Mouse (Mus musculus): Measurements from ENCODE around the gene Six4. TPM values are rescaled to one million over a fixed set of nuclear protein-coding genes. Genes with fewer than 3 reads are reported as not detected.
"Not testable (repeated sequence)": the region's sequence is repeated elsewhere in the genome, so short reads cannot be mapped to it uniquely, and the experiment has no call there.

Six4 gene
- 1 to 10 TPM in 1 of 2 experiments, under 1 TPM in 1; 0.95 to 1.4 TPM for total RNA-seq (2021)
- long read RNA-seq, experiment 1: 0 reads
- long read RNA-seq, experiment 2, partial matches to known transcripts: 0 of 1 reads
- long read RNA-seq, experiment 2, other reads (novel, unspliced or antisense): 1 of 1 reads

DNA sequence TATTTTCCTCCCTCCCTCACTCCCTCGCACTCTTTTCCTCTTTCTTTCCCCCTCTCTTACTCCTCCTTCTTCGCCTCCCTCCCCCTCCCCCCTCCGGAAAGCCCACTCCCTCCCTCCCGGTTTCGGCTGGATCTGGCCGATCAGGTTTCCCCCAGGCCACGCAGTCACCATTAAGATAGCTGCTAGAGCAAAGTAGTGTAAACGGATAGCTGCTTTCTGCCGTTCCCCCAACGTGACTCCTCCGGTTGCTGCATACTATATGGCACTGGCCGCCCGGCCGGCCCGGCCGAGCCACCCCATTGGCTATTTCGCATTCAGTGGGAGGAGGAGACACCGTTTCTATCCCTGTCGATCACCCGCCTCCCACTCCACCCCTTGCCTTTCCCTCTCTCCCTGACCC lies at the start of gene Six4:
Six4 (minus strand) TSS at position 261 of the 400 bp plus-strand sequence.
- DNase-seq: peak; percentile 82 to 85

DNA sequence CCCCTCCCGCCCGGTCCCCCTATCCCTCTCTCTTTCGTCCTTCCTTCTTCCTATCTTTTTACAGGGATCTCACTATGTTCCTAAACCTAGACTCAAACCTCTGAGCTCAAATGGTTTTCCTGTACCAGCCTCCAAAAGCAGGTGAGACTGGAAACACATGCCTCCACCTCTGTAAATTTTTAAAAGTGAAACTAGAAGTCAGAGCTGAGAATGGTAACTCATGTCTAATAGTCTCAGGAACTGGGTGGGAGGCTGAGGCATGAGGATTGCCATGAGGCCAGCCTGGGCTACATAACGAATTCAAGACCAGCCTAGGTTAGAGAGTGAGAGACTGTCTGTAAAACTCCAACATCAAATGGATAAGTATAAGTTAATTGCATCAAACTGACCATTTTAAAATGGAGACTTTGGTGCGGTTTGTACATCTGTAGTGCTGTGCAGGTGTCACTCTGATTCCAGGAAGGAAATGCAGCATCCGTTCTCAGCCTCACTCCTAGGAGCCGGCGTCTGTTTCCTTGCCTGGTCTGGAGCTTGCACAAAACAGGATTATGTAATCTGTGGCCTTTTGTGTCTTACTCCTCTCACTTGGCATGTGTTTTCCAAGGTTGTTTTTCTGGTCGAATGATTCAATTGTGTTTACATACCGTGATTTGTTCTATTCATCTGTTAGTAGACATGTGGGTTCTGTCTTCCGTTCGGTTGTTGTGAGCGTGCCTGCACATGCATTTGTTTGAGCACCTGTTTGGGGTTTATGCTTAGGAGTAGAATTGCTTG lies 49.3 kb upstream of the Six4 start:
- DNase-seq: peak; percentile 34 to 40

DNA sequence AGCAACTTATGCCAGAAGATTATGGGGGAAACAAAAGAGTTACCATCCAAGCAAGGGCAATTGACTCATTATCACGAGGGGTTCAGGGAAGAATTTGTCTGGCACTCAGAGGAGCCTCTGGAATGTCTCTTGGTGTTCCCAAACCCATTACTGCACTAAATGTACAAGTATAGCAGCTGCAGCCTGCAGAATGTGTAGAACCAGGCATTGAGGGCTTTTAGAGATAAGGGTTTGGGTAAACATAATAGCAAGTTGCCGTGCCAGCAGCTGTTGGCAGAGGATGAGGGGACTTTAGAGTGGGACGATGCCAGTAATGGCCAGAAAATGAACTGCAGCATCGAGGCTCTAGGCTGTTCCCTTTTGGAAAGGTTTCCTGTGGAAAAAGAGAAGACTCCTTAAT lies 47.1 kb upstream of the Six4 start:
- peak in 1 of 2 experiments; percentile 20 for DNase-seq

DNA sequence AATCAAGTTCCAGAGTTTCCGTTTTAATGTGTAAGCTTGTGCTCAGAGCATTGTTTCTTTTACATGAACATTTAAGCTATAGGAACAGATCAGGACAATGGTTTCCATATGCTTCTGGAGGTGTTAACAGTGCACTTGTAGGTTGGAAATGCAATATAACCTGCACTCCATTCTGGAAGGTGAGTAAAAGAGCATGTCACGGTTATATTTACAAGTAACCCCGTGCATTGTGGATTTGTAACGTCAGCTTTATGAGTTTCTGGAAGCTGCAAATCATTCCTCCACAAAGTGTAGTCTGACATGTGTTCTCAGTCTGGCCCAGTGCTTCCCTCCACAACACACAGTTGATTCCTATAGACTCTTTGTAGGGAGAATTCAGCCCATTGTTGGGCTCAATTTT lies 40.9 kb upstream of the Six4 start:
- DNase-seq: no peak

DNA sequence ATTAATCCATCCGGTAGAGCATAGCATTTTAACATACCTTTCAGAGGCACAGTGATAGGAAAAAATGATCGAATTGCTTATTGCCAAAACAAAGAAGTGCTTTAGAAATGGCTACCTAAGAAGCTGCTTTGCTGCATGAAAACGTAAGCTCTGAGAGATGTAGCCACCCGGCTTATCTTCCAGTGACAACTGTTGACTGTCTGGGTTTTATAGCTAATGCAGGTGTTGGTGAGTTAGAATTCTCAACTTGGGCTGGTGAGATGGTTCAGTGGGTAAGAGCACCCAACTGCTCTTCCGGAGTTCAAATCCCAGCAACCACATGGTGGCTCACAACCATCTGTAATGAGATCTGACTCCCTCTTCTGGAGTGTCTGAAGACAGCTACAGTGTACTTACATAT lies 37.8 kb upstream of the Six4 start:
- not testable (repeated sequence) for DNase-seq

DNA sequence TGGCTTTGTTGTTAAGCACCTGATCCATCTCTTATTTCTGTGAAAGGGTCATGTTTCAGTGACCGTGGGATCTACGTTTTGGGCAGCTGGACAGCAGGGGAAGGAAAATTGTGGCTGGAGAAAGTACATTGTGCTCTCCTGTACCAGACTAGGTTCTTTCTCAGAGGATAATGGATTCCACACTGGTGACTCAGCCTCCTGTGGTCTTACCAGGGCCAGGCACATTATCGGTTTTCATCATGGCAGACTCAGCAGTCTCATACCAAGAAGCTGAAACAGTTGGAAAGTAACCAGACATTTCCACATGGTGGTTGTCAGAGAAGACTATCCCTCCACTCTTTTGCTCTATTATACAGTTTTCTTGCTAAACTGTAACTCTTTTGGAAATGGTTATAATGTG lies 34.0 kb upstream of the Six4 start:
- DNase-seq: peak in 1 of 2 experiments; percentile 35

DNA sequence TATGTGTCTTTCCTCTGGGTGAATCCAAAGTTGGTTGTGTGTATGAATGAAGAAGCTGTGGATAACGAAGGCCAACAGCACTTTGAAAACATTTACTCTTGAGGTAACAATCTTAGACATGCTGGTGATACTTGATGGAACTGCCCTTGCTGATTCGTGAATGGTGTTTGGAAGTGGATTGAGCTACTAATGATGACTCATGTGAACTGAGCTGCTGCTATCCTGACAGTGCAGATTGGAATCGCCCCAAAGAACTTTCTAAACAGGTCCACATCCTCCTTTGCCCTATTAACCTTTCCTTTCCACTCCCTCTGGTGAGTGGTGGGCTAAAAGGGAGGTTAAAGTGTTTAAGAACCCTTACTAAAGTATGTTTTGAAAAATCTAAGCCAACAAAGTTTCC lies 27.5 kb upstream of the Six4 start:
- DNase-seq: no peak

DNA sequence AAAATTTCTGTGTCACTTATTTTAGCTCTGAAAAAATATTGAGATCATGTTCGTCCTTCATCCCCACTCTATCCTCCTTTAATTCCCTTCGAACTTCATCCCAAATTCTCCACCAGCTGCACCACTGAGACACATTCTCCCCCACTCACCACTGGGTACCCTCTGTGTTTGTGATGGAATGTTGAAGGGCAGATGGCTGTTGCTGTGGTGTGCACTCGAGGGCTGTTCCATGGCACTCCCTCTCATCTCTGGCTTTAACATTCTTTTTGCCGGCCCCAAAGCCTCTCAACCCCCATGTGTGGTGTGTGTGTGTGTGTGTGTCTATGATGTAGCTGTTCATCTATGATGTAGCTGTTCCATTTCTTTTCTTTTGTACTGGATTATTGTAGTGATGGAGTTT lies 12.0 kb upstream of the Six4 start:
- no peak for DNase-seq

DNA sequence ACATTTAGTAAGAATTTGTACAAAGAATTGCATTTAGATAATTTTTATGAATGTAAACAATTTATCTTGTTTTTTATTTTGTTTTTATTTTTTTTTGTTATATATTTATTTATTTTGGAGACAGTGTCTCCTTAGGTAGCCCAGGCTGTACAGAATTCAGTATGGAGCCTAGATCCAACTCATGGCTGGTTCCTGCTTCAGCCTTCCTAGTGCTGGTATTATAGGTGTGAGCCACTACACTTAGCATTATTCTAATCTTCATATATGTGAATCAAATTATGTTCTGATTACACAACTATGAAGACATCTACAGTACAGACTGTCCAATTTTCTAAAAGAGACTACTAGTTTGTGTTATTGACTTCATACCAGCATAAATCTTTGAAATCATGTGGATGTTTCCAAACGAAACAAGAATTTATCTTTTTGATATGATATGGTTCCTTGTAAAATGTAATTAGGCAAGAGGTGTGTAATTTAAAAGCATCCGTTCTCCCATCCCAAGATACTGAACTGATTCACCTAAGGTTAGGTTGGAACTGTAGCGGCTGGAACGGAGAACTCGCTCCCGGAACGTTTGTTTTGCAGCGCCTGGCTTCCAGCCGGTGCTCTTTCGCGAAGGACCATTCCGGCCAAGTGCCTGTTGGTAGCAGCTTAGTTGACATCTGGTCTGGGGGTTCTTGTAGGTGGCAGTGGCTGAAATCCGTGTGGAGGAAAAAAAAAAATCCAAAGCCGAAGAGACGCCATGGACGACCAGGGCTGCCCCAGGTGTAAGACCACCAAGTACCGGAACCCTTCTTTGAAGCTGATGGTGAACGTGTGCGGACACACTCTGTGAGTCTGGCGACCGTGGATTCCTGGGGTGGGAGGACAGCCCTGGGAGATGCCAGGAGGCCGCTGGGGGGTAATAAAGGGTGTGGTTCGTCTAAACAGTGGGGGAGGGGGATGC lies 10.1 kb upstream of the Six4 start, which contains the start of gene Mnat1:
Mnat1 (plus strand) TSS at position 625 of the 949 bp plus-strand sequence.
- DNase-seq: peak; percentile 83

DNA sequence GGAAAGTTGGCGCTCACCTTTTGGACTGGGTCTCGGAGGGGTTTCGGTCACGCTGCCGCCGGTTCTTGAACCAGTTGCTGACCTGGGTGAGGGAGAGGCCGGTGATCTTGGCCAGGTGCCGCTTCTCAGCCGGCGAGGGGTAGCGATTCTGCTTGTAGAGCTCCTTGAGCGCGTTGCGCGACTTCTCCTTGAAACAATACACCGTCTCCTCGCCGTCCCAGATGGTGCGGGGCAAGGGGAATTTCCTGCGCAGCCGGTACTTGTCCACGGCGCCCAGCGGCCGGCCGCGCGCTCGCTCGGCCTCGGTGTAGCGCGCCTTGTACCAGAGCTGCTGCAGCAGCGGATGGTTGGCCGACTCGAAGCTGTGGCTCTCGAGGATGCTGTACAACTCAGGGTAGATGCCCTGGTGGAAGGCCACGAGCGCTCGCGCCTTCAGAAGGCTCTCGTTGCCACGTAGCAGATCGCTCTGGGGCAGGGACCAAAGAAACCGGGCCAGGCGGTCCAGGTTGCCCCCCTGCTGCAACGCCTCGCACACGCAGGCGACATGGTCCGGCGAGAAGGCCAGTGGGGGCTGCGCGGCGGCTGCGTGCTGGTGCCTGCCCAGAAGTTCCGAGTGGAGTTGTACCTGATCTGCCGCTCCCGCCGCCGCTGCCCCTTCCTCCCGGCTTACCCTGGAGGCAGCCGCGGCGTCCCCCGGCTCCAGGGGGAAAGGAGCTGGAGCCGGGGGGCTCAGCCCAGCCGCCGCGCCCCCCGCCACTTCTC lies 749 bp downstream of the Six4 start:
- peak; percentile 38 to 60 for DNase-seq

DNA sequence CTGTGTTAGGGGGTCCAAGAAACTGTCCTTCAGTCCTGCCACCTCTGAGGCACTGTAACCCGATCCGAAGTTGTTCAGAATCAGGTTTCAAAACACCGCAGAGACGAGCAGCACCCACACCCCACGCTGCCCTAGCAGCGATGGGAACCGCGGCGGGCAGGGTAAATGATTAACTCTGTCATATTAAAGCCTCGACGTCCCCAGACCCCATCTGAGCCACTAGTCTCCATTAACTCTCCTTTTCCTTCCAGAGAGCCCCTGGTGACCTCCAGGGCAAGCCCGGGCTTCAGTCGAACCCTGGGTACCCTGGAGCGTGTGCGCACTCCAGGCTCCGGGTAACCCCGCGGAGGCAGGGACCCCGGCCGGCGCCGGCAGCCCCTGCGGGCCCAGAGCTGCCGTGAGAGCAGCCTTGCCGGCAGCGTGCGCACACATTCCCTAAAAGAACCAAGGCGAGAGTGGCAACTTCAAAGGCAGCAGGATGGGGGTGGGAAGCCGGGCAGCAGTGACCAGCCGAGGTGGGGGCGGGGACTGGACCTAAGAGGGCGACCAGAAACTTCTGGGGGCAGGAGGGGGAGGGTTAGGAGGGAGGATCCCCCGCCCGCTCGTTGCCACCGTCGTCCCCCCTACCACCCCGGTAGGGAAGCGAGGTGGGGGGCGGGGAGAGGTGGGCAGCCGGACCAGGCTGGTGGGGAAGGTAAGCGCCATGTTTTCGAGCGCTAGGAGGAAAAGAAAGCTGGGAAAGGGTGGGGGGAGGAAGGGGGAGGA lies 1.5 kb downstream of the Six4 start:
- DNase-seq: peak; percentile 43 to 69

DNA sequence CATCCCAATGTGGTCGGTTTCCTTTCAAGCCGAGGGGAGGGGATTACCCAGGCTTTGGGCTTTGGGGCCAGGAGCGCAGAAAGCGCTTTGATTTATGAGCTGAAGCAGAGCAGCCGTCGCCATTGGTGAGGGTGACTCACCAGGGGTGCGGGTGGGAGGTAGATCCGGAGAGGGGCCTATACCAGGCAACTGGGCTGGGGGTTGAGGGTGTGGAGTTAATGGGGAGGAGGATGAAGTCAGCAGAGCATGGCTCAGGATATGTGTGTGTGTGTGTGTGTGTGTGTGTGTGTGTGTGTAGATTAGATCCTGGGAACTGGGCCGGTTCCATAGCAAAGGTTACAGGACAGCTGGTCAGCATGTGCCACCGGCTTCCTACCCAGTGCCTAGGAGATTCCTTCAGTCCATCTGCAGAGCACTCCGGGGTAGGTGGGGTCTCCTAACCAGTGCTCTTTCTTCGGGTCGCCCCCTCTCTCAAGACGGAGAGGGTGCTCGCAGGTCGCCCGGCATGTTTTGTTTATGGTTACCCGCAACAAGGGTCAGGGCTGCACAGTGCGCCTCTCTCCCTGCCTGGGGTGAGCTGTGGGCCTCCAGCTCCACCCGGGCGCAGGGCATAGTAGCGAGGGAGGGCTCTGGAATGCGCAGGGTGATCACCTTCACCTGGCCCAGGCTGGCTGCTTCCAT lies 2.7 kb downstream of the Six4 start:
- peak; percentile 56 to 61 for DNase-seq

DNA sequence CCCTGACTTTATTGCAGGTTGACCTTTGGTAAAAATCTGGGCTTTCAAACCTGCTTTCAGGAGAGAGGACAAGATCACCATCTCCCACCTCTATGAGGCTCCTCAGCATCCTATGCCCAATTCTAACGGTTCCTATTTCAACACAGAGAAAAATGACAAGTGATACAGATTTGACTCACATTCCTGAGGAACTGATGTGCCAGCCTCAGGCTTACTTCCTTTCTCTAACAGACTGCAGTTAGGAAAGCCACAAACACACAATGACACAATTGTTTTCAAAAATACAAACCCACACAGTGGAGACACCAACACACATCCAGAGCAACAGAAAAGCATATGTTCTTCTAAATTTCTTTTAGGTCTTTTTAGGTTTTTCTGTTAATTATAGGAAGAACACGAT lies 5.4 kb downstream of the Six4 start:
- no peak for DNase-seq

DNA sequence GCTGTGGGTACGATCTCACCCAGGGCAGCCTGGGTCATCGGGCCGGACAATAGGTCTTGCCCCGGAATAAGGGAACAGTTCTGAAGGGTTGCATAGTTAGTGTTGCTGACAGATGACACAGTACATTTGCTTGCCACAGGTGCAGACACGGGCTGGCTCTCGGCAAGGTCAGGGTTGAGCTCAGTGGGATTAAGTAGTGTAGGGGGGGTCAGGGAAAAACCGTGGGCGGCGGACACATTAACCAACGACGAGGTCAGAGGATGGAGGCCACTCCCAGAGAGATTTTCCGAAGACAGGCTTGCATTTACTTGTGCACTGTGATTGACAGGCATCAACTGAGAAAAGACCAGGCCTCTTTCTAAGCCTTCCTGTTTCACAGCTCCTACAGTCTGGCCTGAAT lies 9.5 kb downstream of the Six4 start:
- no peak for DNase-seq

DNA sequence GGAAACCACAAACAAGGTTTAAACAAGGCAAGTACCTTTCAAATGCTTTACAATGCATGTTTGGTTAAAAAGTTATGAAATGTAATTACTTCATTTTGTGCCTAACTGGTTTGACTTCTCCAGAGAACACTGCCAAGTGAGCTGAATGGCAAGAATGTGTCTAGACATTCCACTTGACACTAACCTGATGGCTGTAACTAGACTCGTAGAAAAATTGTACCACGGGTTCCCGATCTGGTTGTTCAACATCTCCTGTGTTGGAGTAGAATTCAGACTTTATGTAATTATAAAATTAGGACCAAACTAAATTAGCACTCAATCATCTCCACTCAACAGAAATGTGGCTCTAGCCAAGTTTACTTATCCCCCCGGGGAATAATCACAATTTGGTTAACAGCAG lies 14.7 kb downstream of the Six4 start:
- DNase-seq: no peak

DNA sequence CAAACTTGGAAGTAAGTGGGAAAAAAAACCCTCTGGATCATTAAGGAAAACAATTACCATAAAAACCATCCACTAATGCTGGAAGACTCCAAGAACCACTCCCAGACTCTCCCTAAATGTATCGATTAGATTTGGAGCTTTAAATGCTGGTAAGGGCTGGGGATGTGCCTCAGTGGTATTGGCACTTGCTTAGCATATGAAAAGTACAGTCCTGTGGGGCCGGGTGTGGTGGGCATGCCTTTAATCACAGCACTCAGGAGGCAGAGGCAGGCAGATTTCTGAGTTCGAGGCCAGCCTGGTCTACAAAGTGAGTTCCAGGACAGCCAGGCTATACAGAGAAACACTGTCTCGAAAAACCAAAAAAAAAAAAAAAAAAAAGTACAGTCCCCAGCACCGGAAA lies 17.1 kb downstream of the Six4 start:
- DNase-seq: not testable (repeated sequence)

DNA sequence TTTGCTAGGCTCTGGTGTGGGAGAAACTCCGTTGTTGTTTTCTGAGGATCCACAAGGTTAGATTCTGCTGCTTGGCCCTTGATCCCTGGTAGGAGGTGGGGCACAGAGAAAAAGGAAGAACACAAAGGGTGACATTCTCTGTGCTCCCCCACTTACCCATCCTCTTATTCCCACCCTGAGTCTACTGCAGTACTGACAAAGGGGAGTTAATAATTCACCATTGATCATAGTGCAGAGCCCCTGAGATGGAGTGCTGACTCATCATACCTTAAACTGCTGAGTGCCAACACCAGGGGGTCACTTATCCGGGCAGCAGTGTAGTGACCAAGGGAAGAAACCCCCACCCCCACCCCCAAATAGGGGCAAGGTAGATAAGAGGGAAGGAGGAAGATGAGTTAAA lies 18.7 kb downstream of the Six4 start:
- DNase-seq: no peak

DNA sequence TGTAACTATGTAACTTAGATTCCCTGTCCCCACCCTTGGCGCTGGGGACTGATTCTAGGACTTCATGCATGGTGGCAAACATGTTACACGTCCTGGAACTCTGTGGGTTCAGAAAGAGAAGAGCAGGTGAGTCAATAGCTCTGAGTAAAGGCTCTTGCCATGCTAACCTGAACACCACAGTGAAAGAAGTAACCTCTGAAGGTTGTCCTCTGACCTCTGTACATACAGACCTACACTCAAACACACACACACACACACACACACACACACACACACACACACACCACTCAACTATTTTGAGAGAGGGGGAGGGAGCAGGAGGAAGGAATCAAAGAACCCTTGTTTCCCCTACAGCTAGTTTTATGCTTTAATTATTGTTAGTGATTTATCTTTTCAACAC lies 19.1 kb downstream of the Six4 start:
- DNase-seq: no peak

DNA sequence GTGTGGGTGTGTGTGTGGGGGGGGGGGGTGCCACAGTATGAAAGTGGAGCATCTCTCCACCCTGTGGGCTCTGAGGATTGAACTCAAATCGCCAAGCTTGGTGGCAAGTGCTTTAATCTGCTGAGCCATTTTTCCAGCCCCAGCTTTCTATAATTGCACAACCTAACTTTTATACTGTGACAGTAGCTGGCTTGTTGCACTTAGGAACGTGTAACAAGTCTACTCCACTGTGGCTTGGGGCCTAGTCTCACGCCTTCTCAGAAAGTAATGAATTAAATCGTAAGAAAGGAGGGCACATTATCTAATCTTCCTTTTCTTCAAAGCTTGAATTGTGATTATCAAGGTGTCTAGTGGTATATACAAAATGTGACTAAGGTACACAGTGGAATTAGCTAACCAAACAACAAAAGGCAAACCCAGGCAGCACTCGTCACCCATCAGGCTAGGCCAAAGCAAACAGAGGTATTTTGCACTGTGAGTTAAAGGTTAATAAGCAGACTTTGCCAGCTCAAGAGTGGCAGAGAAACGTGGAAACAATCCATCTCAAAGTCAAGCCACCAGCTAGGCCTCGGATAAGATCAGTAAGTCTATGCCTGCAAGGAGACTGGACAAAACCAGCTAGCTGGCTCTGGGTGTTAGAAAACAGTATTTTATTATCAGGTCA lies 22.5 kb downstream of the Six4 start:
- DNase-seq: no peak

DNA sequence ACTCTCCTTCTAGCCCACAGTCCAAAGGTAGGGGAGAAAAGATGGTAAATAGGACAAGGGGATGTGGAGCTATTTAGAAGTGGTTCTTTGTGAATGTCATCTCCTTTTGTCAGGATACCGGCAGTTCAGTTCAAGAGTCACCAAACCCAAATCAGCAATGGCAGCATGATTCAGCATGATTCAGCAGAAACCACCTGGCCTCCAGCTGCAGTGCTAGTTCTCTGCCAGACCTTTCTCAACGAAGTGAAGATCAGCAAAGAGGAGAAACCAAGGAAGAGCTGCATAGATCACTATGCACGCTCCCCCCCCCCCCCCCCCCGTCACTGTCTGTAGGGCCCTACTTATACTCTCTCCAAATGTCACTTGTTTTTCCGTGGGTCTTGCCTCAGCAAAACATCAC lies 24.3 kb downstream of the Six4 start:
- no peak for DNase-seq
